Mouse (Mus musculus) testis, adult 2 months (tissue): ENCODE data around the gene Hba-x. TPM values are rescaled to one million over a fixed set of nuclear protein-coding genes. Genes with fewer than 3 reads are reported as not detected.

Experiments used
- H3K27ac ChIP-seq: fragments of 200-500 bp; 2 replicates; pipeline ENCODE4 v1.5.1; 2012; ENCODE audit warnings: low read depth, low read length; ENCODE audit not compliant: control insufficient read depth, insufficient read depth
- H3K27me3 ChIP-seq: fragments of 200-500 bp; 2 replicates; pipeline ENCODE4 v1.6.1; 2012; ENCODE audit warnings: mild to moderate bottlenecking, low read length, moderate library complexity; ENCODE audit not compliant: control insufficient read depth, insufficient read depth
- H3K36me3 ChIP-seq: fragments of 200-500 bp; 2 replicates; pipeline ENCODE4 v1.6.1; 2012; ENCODE audit warnings: mild to moderate bottlenecking, low read length; ENCODE audit not compliant: control insufficient read depth, insufficient read depth
- H3K4me1 ChIP-seq: fragments of 200-500 bp; 2 replicates; pipeline ENCODE4 v1.6.1; 2012; ENCODE audit warnings: low read length; ENCODE audit not compliant: control insufficient read depth, insufficient read depth
- H3K4me3 ChIP-seq: fragments of 200-500 bp; 2 replicates; pipeline ENCODE4 v1.5.1; 2012; ENCODE audit warnings: low read depth, mild to moderate bottlenecking, low read length, moderate library complexity, mixed read lengths; ENCODE audit not compliant: control insufficient read depth
- CTCF ChIP-seq: fragments of 200-500 bp; IDR thresholded peaks from 2 replicates; pipeline ENCODE4 v1.5.1; 2012; ENCODE audit warnings: low read depth, mild to moderate bottlenecking, inconsistent platforms, low read length, moderate library complexity; ENCODE audit not compliant: control insufficient read depth, insufficient read depth, insufficient replicate concordance
- POLR2A ChIP-seq: fragments of 200-500 bp; IDR thresholded peaks from 2 replicates; pipeline ENCODE4 v1.6.1; 2012; ENCODE audit warnings: low read depth, mild to moderate bottlenecking, inconsistent platforms, low read length, moderate library complexity; ENCODE audit not compliant: control insufficient read depth
- polyA plus RNA-seq: library from polyadenylated mRNA; depleted of rRNA; stranded (reverse); fragments of >200 nt; gene quantifications from 2 replicates; pipeline ENCODE4 v1.2.3, GENCODE M21; 2012; rRNA removed

The Hba-x gene
- polyA plus RNA-seq, 1 experiment = not detected

DNA sequence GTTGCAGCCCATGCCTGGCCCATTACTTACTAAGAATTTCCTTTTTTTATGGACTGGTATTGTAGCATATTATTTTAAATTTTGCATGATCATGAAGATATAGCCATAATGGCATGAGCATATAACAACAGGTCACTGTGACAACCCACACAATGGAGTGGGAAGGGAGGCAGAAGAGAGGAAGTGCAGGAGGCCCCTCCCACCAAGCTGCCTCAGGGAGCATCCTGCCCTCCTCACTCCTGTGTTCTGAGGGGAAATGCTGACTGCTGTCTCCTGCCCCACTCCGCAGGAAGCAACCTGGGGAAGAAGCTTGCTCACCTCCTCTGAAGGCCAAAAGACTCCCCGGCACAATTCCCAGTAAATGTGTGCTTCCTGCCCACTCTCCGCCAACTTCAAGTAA, 33.7 kb downstream of the Hba-x start:
- TF ChIP-seq CTCF (no peak), POLR2A (no peak)

DNA sequence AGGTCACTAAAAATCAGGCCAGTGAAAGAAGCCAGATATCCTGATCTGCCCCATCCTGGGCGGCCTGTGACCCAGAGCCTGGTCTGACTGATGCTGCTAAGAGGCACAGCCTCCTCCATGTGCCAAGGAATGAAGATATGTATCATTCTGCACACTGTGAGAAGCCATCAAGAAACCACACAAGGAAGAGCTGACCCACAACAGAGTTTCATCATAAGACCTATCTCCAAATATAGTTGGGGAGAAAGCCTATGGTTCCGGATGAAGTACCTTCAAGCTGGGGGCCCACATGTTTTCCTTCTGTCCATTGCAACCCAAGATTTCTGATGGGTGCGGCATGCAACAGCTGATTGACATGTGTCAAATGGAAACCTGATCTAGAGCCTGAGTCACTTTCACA, 39.8 kb downstream of the Hba-x start:
- Histone ChIP-seq H3K27me3 (no peaks in the 10 kb centered on the region), H3K4me3 (no peak overlapping the region), H3K4me1 (no peaks in the 10 kb centered on the region), H3K27ac (no peak overlapping the region), H3K36me3 (no peaks in the 10 kb centered on the region)
- TF ChIP-seq CTCF (no peak), POLR2A (no peak)

More for the DNA sequence above, 33.7 kb downstream of the Hba-x start:
- no peaks in the 10 kb centered on the region for H3K4me1 ChIP-seq
- H3K27me3 ChIP-seq = no peaks in the 10 kb centered on the region
- H3K36me3 ChIP-seq = no peaks in the 10 kb centered on the region
- no peak overlapping the region for H3K27ac ChIP-seq
- H3K4me3 ChIP-seq = no peak overlapping the region

DNA sequence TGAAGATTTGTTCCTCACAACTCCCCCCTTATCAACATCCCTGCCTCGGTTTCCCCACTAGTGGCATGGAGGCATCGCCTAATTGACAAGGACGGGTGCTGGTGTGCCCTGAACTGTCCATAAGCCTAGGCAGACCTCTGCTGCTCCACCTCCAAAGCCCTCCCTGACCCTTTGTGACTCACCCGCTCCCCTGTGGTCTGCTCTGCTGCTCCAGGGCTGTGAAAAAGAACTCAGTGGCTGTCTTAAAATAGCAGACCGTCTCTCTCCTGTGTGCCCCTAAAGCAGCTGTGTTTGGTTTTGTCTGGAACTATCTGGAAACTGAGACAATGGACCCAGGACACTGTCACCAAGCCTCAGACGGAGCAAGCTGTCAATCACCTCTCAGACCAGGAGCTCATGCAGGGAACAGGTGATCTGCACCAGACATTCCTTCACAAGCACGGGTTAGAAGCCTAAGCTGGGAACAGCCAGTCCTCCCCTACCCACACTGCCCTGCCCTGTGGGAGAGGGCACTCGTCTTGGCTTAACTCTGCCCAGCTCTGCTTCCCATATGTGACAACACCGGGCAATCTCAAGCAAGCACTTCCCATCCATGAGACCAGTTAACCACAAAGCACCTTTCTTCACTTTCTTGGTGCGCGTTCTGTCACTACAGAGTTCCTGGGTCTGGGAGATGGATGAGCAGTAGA, 44.5 kb downstream of the Hba-x start:
- TF ChIP-seq POLR2A = no peak
- TF ChIP-seq CTCF = no peak
- H3K4me3 ChIP-seq = peak overlapping the region; percentile 1
- H3K4me1 ChIP-seq = peaks cover 4% of the 10 kb centered on the region; the same call in 1 of the 2 replicates
- H3K27ac ChIP-seq = no peak overlapping the region
- H3K36me3 ChIP-seq = no peaks in the 10 kb centered on the region
- no peaks in the 10 kb centered on the region for H3K27me3 ChIP-seq

DNA sequence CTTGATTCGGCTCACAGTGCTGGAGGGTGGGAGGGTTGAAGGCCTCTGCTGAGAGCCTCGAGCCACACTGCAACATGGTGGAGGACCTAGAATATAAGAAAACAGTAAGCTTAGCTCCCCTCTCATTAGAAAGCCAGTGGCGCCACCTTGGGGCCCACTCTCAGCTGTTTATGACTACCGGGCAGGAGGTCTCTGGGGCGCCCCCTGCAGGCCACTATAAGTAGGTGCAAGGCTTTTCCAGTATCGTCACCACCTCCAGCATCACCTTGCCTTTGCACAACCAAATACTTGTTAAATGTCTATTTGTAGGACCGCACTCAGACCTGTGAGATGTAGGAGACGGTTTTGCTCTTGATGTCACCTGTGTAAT, 45.0 kb downstream of the Hba-x start:
- peaks cover 4% of the 10 kb centered on the region; the same call in 1 of the 2 replicates for H3K4me1 ChIP-seq
- no peaks in the 10 kb centered on the region for H3K27me3 ChIP-seq
- H3K27ac ChIP-seq = no peak overlapping the region
- H3K36me3 ChIP-seq = no peaks in the 10 kb centered on the region
- peak overlapping the region; percentile 1 for H3K4me3 ChIP-seq
- TF ChIP-seq CTCF (peak; percentile 87; the same call in 1 of the 2 replicates), POLR2A (no peak)

DNA sequence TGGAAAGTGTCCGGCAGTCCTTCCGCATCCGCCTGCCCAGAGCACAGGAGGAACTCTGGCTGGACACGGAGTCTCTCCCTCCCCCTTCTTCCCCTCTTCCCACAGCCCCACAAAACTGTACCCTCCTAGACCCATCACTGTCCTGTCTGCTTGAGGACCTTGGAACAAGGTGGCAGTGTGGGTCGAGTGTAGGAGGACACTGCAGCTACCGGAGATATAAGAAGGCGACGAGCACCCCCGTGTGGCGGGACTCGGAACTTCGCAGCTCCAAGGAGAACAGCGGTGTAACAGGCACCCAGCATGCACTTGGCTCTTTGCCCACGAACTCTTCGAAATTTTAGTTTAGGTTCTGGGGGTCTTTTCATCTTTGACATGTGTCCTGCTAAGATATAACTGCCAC, 48.4 kb downstream of the Hba-x start:
- TF ChIP-seq POLR2A = no peak
- peak; percentile 97 for TF ChIP-seq CTCF
- H3K4me1 ChIP-seq = peaks cover 4% of the 10 kb centered on the region; the same call in 1 of the 2 replicates
- H3K27me3 ChIP-seq = no peaks in the 10 kb centered on the region
- no peaks in the 10 kb centered on the region for H3K36me3 ChIP-seq
- H3K27ac ChIP-seq = no peak overlapping the region
- H3K4me3 ChIP-seq = peak overlapping the region; percentile 69

Other genes with a start within 250 kb of the Hba-x start
- 1.6 and 2.1 TPM in 2 replicates for gene Il9r, start 76.1 kb upstream of the Hba-x start, polyA plus RNA-seq
- gene Snrnp25, start 71.0 kb upstream of the Hba-x start, polyA plus RNA-seq = 38.8 and 39.6 TPM in 2 replicates
- gene Rhbdf1, start 54.1 kb upstream of the Hba-x start, polyA plus RNA-seq = 6.8 and 9.5 TPM in 2 replicates
- 16.3 and 16.4 TPM in 2 replicates for gene Mpg, start 49.9 kb upstream of the Hba-x start, polyA plus RNA-seq
- 61.4 and 62.8 TPM in 2 replicates for gene Nprl3, start 8.7 kb upstream of the Hba-x start, polyA plus RNA-seq
- gene Hba-a1, start 7.1 kb downstream of the Hba-x start, polyA plus RNA-seq = 39.8 and 41.7 TPM in 2 replicates
- gene Hbq1b, start 10.6 kb downstream of the Hba-x start, polyA plus RNA-seq = not detected in 2 replicates
- gene Hba-a2, start 20.1 kb downstream of the Hba-x start, polyA plus RNA-seq = 88.0 and 93.8 TPM in 2 replicates
- not detected in 2 replicates for gene Hbq1a, start 23.7 kb downstream of the Hba-x start, polyA plus RNA-seq
- 0.37 and 0.48 TPM in 2 replicates for gene Sh3pxd2b, start 71.4 kb downstream of the Hba-x start, polyA plus RNA-seq
- gene Ubtd2, start 179.0 kb downstream of the Hba-x start, polyA plus RNA-seq = 109 and 120 TPM in 2 replicates